Mouse (Mus musculus): Measurements from ENCODE around the gene Gm9803. TPM values are rescaled to one million over a fixed set of nuclear protein-coding genes. Genes with fewer than 3 reads are reported as not detected.
A peak's percentile ranks its signal among the peaks of the same experiment; 100 is the strongest.

Gm9803 gene
- polyA plus RNA-seq, 1 experiment from 2014 or later = 21.1 TPM

- Histone ChIP-seq H3K27me3 (replicated peaks; ENCODE audit: insufficient read depth, low read length) (no peaks in the 10 kb centered on the region), H3K9ac (replicated peaks; ENCODE audit: low read depth) (peak overlapping the region; percentile 77), H3K27ac (ENCODE audit: low read length) (peak overlapping the region; percentile 91), H3K4me1 (ENCODE audit: insufficient read depth, low read depth, low read length) (peaks cover 9% of the 10 kb centered on the region; the same call in 1 of the 2 replicates), H3K36me3 (ENCODE audit: insufficient read depth, low read length) (no peaks in the 10 kb centered on the region), H3K4me2 (replicated peaks; ENCODE audit: low read depth, low read length) (peak overlapping the region; percentile 100), H3K9me3 (ENCODE audit: low read length) (no peaks in the 10 kb centered on the region), H3K4me3 (ENCODE audit: low read depth, low read length) (peak overlapping the region; percentile 84)
- DNase-seq (ENCODE audit: low spot score) = no peak
- WGBS = 7% methylated on average over 13 of the region's 13 CpGs
- TF ChIP-seq EP300 (IDR thresholded peaks at IDR 0.05) = no peak
- ATAC-seq = no peak
These were observed 43.5 kb upstream of the Gm9803 start for GRCm38 (mm10) chr10:43480227-43480849.

- no peak overlapping the region for H3K27ac ChIP-seq (ENCODE audit: low read length)
- no peak overlapping the region for H3K9ac ChIP-seq (replicated peaks; ENCODE audit: low read depth)
- H3K9me3 ChIP-seq (ENCODE audit: low read length) = no peaks in the 10 kb centered on the region
- H3K36me3 ChIP-seq (ENCODE audit: insufficient read depth, low read length) = no peaks in the 10 kb centered on the region
- no peak overlapping the region for H3K4me3 ChIP-seq (ENCODE audit: low read depth, low read length)
- no peak for TF ChIP-seq EP300 (IDR thresholded peaks at IDR 0.05)
- no peak for TF ChIP-seq CTCF (IDR thresholded peaks at IDR 0.05)
- DNase-seq (ENCODE audit: low spot score) (no peak), ATAC-seq (no peak)
- WGBS = 44% methylated on average over 4 of the region's 4 CpGs
- H3K4me1 ChIP-seq (ENCODE audit: insufficient read depth, low read depth, low read length) = peaks cover 9% of the 10 kb centered on the region; the same call in 1 of the 2 replicates
- H3K27me3 ChIP-seq (replicated peaks; ENCODE audit: insufficient read depth, low read length) = no peaks in the 10 kb centered on the region
- H3K4me2 ChIP-seq (replicated peaks; ENCODE audit: low read depth, low read length) = no peak overlapping the region
These were observed 42.7 kb upstream of the Gm9803 start for GRCm38 (mm10) chr10:43481179-43481578.

GRCm38 (mm10) chr10:43482021-43482420 lies 41.9 kb upstream of the Gm9803 start:
- H3K27me3 ChIP-seq (replicated peaks; ENCODE audit: insufficient read depth, low read length) = no peaks in the 10 kb centered on the region
- TF ChIP-seq EP300 (IDR thresholded peaks at IDR 0.05) (no peak), CTCF (IDR thresholded peaks at IDR 0.05) (no peak)
- WGBS = 96% methylated on average over 5 of the region's 5 CpGs
- peaks cover 9% of the 10 kb centered on the region; the same call in 1 of the 2 replicates for H3K4me1 ChIP-seq (ENCODE audit: insufficient read depth, low read depth, low read length)
- no peak overlapping the region for H3K27ac ChIP-seq (ENCODE audit: low read length)
- no peak overlapping the region for H3K9ac ChIP-seq (replicated peaks; ENCODE audit: low read depth)
- H3K4me2 ChIP-seq (replicated peaks; ENCODE audit: low read depth, low read length) = no peak overlapping the region
- no peaks in the 10 kb centered on the region for H3K9me3 ChIP-seq (ENCODE audit: low read length)
- no peak overlapping the region for H3K4me3 ChIP-seq (ENCODE audit: low read depth, low read length)
- ATAC-seq (no peak), DNase-seq (ENCODE audit: low spot score) (no peak)
- no peaks in the 10 kb centered on the region for H3K36me3 ChIP-seq (ENCODE audit: insufficient read depth, low read length)

- Histone ChIP-seq H3K27me3 (replicated peaks; ENCODE audit: insufficient read depth, low read length) (no peaks in the 10 kb centered on the region), H3K9ac (replicated peaks; ENCODE audit: low read depth) (no peak overlapping the region), H3K4me3 (ENCODE audit: low read depth, low read length) (no peak overlapping the region), H3K4me1 (ENCODE audit: insufficient read depth, low read depth, low read length) (peaks cover 4% of the 10 kb centered on the region; the same call in 1 of the 2 replicates), H3K9me3 (ENCODE audit: low read length) (no peaks in the 10 kb centered on the region), H3K36me3 (ENCODE audit: insufficient read depth, low read length) (no peaks in the 10 kb centered on the region), H3K27ac (ENCODE audit: low read length) (peak overlapping the region; percentile 39), H3K4me2 (replicated peaks; ENCODE audit: low read depth, low read length) (no peak overlapping the region; the same call in 1 of the 2 replicates)
- 33% methylated on average over 9 of the region's 9 CpGs for WGBS
- peak; percentile 51 for DNase-seq (ENCODE audit: low spot score)
- no peak for ATAC-seq
- TF ChIP-seq EP300 (IDR thresholded peaks at IDR 0.05) = no peak
- TF ChIP-seq CTCF (IDR thresholded peaks at IDR 0.05) = no peak
These were observed 40.4 kb upstream of the Gm9803 start for GRCm38 (mm10) chr10:43483426-43483995.

DNA sequence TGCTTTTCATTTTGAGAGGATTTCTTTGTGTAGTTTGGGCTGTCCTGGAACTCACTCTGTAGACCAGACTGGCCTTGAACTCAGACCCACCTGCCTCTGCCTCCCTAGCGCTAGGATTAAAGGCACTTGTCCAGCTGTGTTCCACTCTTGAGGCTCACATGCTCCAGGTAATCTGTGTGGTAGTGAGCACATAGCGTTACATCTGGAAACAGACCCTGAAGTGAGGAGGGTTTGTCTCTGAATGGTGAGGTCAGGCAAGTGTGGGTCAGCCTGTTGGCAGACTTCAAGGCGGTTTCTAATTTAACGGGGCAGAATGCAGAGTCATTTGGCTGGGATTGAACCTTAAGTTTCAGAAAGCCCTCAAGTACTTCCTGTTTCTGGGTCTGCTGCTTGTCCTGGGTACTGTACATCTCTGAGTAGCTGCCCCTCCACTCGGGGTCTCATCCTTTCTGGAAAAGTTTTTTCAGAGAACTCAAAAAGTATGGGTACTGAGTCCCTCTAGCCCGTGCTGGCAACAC lies 38.1 kb upstream of the Gm9803 start:
- H3K9me3 ChIP-seq (ENCODE audit: low read length) = no peaks in the 10 kb centered on the region
- 0 out of 2 replicates have a peak, but pooled peaks cover 4% of the 10 kb centered on the region for H3K4me1 ChIP-seq (ENCODE audit: insufficient read depth, low read depth, low read length)
- DNase-seq (ENCODE audit: low spot score) = no peak
- H3K4me3 ChIP-seq (ENCODE audit: low read depth, low read length) = no peak overlapping the region
- TF ChIP-seq CTCF (IDR thresholded peaks at IDR 0.05) = no peak
- TF ChIP-seq EP300 (IDR thresholded peaks at IDR 0.05) = no peak
- no peak overlapping the region for H3K27ac ChIP-seq (ENCODE audit: low read length)
- H3K4me2 ChIP-seq (replicated peaks; ENCODE audit: low read depth, low read length) = no peak overlapping the region
- H3K9ac ChIP-seq (replicated peaks; ENCODE audit: low read depth) = no peak overlapping the region
- 73% methylated on average over 6 of the region's 6 CpGs for WGBS
- no peaks in the 10 kb centered on the region for H3K36me3 ChIP-seq (ENCODE audit: insufficient read depth, low read length)
- H3K27me3 ChIP-seq (replicated peaks; ENCODE audit: insufficient read depth, low read length) = no peaks in the 10 kb centered on the region
- no peak for ATAC-seq

DNA sequence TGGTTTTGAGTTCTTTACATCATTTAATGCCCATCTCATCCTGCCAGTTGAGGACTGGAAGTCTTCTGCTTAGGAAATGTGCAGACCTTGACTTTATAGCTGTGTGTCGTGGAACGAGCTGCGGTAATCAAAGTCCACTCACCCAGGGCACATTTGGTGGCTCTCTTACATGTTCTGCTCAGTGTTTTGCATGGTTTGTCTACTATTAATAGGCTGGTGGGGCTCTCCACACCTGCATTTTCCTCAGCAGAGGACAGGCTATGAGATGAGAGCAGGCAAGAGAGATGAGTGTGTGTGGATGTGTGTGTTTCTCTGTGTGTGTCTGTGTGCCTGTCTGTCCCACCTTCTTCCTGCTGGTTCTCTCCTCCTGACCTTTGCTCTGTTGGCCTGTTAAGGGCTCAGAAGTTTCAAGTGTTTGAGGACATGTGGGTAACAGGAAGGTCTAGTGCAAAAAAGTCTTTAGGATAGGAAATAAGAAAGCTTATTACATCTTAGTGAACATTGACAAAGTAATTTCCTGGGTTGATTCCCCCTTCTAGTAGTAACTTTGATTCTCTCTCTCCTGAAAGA lies 36.4 kb upstream of the Gm9803 start:
- no peak for TF ChIP-seq EP300 (IDR thresholded peaks at IDR 0.05)
- TF ChIP-seq CTCF (IDR thresholded peaks at IDR 0.05) = no peak
- DNase-seq (ENCODE audit: low spot score) (no peak), ATAC-seq (no peak)
- H3K4me3 ChIP-seq (ENCODE audit: low read depth, low read length) = no peak overlapping the region
- H3K4me1 ChIP-seq (ENCODE audit: insufficient read depth, low read depth, low read length) = 0 out of 2 replicates have a peak, but pooled peaks cover 4% of the 10 kb centered on the region
- no peak overlapping the region for H3K9ac ChIP-seq (replicated peaks; ENCODE audit: low read depth)
- no peak overlapping the region for H3K27ac ChIP-seq (ENCODE audit: low read length)
- no peaks in the 10 kb centered on the region for H3K36me3 ChIP-seq (ENCODE audit: insufficient read depth, low read length)
- H3K4me2 ChIP-seq (replicated peaks; ENCODE audit: low read depth, low read length) = no peak overlapping the region
- H3K27me3 ChIP-seq (replicated peaks; ENCODE audit: insufficient read depth, low read length) = no peaks in the 10 kb centered on the region
- 87% methylated on average over 3 of the region's 3 CpGs for WGBS
- no peaks in the 10 kb centered on the region for H3K9me3 ChIP-seq (ENCODE audit: low read length)

Measured in lung, postnatal 0 days (tissue).